Mouse (Mus musculus) urinary bladder, postnatal 4 days (tissue): ENCODE measurements around the gene Slc22a13.
A peak's percentile ranks its signal among the peaks of the same experiment; 100 is the strongest.

Experiments used
- DNase-seq, 2 experiments: peaks; one replicate each; pipeline ENCODE4 v3.0.0; 2021 to 2022; ENCODE audit warnings: low spot score in 2 of 2

Slc22a13 gene

GRCm38 (mm10) chr9:119201653-119202052, 7.2 kb downstream of the Slc22a13 start:
- DNase-seq: no peak

DNA sequence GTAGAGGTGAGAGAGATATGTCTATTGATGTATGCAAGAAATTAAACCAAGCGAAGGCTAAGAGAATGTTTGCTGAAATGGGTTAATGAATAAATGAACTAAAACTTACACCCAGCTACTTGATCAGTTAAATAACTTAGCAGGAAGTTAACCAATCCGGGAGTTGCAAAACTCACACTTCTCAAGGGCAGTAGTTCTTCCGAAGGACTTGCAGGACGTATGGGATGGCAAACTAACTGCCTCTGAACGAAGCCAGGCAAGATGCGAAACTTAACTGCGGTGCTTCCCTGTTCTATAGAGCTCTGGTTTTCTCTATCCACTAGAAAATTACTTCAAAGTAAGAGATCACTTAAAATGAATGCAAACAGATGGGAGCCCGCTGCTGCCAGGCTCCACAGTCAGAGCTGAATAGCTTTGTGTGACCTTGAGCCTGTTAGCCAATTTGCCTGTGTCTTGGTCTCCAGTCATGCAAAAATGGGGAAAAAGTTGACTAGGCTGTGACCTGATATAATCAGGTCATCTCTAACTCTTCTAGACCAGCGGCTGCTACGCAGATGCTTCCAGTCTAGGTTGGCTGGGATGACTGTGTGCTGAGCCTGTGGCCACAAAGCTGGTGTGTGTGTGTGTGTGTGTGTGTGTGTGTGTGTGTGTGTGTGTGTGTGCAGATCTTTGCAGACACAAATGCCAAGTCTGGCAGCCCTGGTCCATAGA, 9.6 kb downstream of the Slc22a13 start:
- DNase-seq: no peak

GRCm38 (mm10) chr9:119192202-119192990, 16.5 kb downstream of the Slc22a13 start:
- DNase-seq: no peak

GRCm38 (mm10) chr9:119181241-119181728, 27.6 kb downstream of the Slc22a13 start:
- peak in 1 of 2 experiments; percentile 37 for DNase-seq

DNA sequence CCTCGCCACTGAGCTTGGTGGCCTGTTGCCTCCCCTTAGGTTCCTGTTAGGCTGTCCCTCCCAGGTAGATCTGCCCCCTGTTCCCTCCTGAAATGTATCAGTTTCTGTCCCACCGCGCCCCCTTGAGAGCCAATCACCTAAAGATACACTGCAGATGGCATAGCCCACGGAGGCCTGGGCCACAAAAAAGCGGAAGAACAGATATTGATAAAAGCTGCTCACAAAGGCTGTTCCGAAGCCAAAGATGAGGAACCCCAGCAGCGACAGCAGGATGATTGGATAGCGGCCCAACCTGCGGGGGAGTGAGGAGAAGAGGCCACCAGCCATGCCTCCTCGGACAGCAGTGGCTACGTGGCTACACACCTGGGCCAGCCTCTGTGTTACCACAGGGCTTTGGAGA, 29.6 kb downstream of the Slc22a13 start:
- DNase-seq: no peak

GRCm38 (mm10) chr9:119167608-119168007, 41.3 kb downstream of the Slc22a13 start:
- no peak for DNase-seq

- no peak for DNase-seq
Observed at GRCm38 (mm10) chr9:119165548-119165947, 43.4 kb downstream of the Slc22a13 start.

GRCm38 (mm10) chr9:119164743-119165142, 44.2 kb downstream of the Slc22a13 start:
- DNase-seq: no peak

DNA sequence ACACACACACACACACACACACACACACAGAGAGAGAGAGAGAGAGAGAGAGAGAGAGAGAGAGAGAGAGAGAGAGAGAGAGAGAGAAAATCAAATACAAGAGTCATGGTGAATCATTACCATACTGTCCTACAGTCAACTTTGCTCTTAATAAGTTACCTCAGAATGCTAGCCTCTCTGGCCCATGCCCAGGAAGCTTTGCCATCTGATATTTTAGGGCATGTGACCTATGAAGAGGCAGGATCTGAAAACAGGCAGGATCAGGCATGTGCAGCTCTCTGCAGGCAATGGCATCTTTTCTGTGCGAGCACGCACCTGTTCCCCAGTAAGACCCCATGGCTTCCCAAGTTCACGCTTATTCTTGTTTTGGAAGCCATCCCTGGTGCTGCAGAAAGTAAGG, 48.2 kb downstream of the Slc22a13 start:
- no peak for DNase-seq

GRCm38 (mm10) chr9:119158861-119159260, 50.0 kb downstream of the Slc22a13 start, which contains the start of gene Gm47289:
TSS of gene Gm47289 (plus strand) at chr9:119159161.
- no peak for DNase-seq

GRCm38 (mm10) chr9:119156278-119157201, 52.4 kb downstream of the Slc22a13 start, which contains the start of gene Acaa1b:
TSS of gene Acaa1b (minus strand) at chr9:119157093.
- peak; percentile 72 to 88 for DNase-seq

- DNase-seq: no peak
Observed at GRCm38 (mm10) chr9:119155826-119156225, 53.1 kb downstream of the Slc22a13 start.

DNA sequence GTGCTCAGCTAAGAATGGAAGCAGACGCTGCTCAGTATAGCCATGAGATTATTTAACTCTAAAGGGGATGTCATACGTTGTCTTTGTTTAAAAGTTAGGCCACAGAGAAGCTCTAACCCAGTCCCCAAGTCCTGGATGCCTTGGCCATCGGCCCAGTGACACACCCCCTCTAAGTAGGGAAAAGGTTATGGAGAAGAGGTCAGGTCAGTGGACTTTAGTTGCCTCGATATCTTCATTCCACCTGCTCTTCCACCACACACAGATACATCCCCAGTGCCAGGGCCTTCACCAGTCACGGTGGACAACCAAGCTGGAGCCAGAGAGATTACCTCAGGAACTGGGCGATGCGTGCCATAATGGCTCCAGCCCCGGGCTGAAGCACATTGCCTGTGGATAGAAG, 53.5 kb downstream of the Slc22a13 start:
- DNase-seq: no peak

DNA sequence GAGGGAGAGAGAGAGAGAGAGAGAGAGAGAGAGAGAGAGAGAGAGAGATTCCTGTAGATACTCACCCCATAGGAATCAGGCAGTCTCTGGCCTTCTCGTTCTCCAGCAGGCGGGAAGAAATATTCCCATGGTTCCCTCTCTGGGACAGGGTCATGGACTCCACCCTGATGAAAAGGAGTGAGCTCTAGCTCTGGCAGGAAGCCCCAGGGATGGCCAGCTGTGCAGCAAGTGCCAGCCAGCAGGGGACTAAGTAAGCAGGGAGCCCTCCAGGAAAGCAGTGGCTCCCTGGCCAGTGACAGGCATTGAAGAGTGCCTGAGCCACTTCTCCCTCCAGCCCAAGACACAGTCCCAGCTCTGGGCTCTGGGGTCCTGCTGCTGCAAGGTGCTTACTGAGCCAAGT, 57.1 kb downstream of the Slc22a13 start:
- no peak for DNase-seq

DNA sequence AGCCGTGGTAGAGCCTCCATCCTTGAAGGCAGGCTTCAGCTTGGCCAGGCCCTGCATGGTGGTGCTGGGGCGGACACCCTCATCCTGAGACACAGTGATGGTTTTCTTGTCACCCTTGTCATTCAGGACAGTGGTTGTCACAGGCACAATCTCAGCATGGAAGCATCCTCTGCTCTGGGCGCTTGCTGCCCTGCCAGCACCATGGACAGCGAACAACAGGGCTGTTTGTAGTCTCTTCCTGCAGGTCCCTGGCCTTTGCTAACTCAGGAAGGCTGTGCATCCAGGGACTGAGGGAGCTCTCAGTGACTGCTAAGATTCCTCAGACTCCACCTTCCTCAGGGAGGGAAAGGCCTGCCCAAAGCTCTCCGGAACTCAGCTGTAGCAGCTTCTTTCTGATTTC, 59.3 kb downstream of the Slc22a13 start:
- peak in 1 of 2 experiments; percentile 72 for DNase-seq

GRCm38 (mm10) chr9:119146098-119146770, 62.7 kb downstream of the Slc22a13 start:
- no peak for DNase-seq

- no peak for DNase-seq
Observed at GRCm38 (mm10) chr9:119145638-119146037, 63.3 kb downstream of the Slc22a13 start.

- DNase-seq: no peak
Observed at GRCm38 (mm10) chr9:119145137-119145536, 63.8 kb downstream of the Slc22a13 start.

DNA sequence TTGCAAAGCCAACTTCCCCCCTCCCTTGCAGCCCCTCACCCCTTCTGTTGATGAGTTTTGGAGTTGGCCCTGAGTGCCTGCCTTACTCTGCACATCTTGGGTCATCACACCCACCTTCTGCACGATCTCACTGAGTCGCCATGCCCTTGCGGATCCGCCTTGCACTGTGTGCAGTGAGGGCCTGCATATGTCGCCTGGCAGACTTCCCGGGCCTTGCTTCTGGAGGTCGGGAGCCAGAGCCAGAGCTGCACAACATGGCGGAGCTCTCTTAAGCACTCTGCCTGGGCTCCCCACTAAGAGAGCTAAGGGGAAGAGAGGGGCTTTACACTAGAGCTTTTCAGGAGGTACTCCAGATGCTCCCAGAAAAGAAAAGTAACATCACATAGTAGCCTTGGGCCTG, 64.2 kb downstream of the Slc22a13 start:
- DNase-seq: no peak

- DNase-seq: no peak
Observed at GRCm38 (mm10) chr9:119143372-119143771, 65.5 kb downstream of the Slc22a13 start.
